Mouse (Mus musculus) C2C12 (cell line): ENCODE measurements around the gene Atp8b2. TPM values are rescaled to one million over a fixed set of nuclear protein-coding genes. Genes with fewer than 3 reads are reported as not detected.

Experiments used
- H3K27me3 ChIP-seq: one replicate; pipeline ENCODE4 v1.6.1; 2011; ENCODE audit not compliant: control insufficient read depth, insufficient read depth, insufficient read length
- H3K36me3 ChIP-seq: one replicate; pipeline ENCODE4 v1.6.1; 2011; ENCODE audit not compliant: control insufficient read depth, insufficient read depth
- H3K4me3 ChIP-seq: one replicate; pipeline ENCODE4 v1.5.1; 2011; ENCODE audit warnings: mild to moderate bottlenecking, control low read depth; ENCODE audit not compliant: poor library complexity, insufficient read depth, severe bottlenecking
- H3K79me2 ChIP-seq: one replicate; pipeline ENCODE4 v1.6.1; 2011; ENCODE audit not compliant: control insufficient read depth, insufficient read depth
- H3K79me3 ChIP-seq: one replicate; pipeline ENCODE4 v1.6.1; 2011; ENCODE audit warnings: low read depth, control low read depth
- H3ac ChIP-seq: one replicate; pipeline ENCODE3; 2011; ENCODE audit warnings: low read depth; ENCODE audit not compliant: control insufficient read depth, insufficient read length
- CEBPB ChIP-seq: IDR thresholded peaks from one replicate; pipeline ENCODE4 v1.6.1; 2011; ENCODE audit warnings: low read depth, mild to moderate bottlenecking, control low read depth, moderate library complexity
- CTCF ChIP-seq: IDR thresholded peaks from one replicate; pipeline ENCODE4 v1.5.1; 2011; ENCODE audit not compliant: control insufficient read depth, insufficient read depth, insufficient read length
- FOSL1 ChIP-seq: IDR thresholded peaks from one replicate; pipeline ENCODE4 v1.8.0; 2011; ENCODE audit warnings: mild to moderate bottlenecking, low read length; ENCODE audit not compliant: poor library complexity, insufficient read depth, severe bottlenecking
- MAX ChIP-seq: IDR thresholded peaks from one replicate; pipeline ENCODE4 v1.6.1; 2011; ENCODE audit warnings: mild to moderate bottlenecking, control low read depth
- MYOD1 ChIP-seq: IDR thresholded peaks from one replicate; pipeline ENCODE4 v1.6.1; 2011; ENCODE audit warnings: low read depth; ENCODE audit not compliant: control insufficient read depth, insufficient read length
- MYOG ChIP-seq: IDR thresholded peaks from one replicate; pipeline ENCODE4 v1.6.1; 2011; ENCODE audit not compliant: control insufficient read depth, insufficient read length; ENCODE audit errors: extremely low read depth
- USF1 ChIP-seq: IDR thresholded peaks from one replicate; pipeline ENCODE4 v1.6.1; 2011; ENCODE audit warnings: low read depth, mild to moderate bottlenecking, control low read depth, moderate library complexity
- polyA plus RNA-seq: library from polyadenylated mRNA; unstranded; fragments of >200 nt; fragmentation: generic; extraction: Trizol; gene quantifications from one replicate; pipeline ENCODE4 v1.2.1, GENCODE M21; 2012; ENCODE audit warnings: missing spikeins

The Atp8b2 gene
- polyA plus RNA-seq, 1 experiment: 26.8 TPM

DNA sequence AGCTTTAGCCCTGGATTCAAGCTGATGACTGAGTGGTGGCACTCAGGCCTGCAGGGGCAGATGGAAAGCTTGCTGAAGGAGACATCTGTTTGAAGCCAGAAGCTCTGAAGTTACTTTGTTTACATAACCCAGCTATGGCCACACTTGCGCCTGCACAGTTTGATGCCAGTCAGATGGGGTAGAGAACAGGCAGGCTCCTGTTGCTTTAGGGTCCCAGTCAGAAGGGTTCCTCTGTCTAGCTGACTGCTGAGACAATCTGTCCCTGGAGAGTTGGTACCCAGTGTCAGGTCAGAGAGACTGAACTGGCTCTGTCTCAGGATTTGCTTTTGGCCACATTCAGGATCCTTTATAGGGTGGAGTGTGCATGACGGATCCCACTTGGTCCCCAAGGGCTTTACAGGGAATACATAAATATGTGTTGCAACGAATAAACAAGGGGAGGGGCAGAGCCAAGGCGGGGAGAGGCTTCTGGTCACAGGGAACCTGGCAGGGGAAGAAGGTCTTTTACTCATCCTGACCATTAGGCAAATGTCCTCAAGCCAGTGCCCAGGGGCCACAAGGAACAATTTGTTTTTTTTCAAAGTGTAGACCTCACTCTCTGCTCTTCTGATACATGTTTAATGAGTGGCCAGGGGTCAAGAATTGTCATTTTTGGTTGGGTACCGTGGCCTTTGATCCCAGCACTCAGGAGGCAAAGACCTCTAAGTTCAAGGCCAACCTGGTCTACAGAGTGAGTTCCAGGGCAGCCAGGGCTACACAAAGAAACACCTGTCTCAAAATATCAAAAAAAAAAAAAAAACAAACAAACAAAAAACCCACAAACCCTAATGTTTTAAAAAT, 53.4 kb downstream of the Atp8b2 start:
- TF ChIP-seq USF1 (no peak), MYOD1 (no peak), CTCF (no peak), CEBPB (no peak), FOSL1 (no peak), MAX (no peak), MYOG (no peak)
- Histone ChIP-seq H3K79me2 (peaks cover 21% of the 10 kb centered on the region), H3K4me3 (no peak overlapping the region), H3ac (no peak overlapping the region), H3K27me3 (no peaks in the 10 kb centered on the region), H3K79me3 (no peaks in the 10 kb centered on the region), H3K36me3 (no peaks in the 10 kb centered on the region)

DNA sequence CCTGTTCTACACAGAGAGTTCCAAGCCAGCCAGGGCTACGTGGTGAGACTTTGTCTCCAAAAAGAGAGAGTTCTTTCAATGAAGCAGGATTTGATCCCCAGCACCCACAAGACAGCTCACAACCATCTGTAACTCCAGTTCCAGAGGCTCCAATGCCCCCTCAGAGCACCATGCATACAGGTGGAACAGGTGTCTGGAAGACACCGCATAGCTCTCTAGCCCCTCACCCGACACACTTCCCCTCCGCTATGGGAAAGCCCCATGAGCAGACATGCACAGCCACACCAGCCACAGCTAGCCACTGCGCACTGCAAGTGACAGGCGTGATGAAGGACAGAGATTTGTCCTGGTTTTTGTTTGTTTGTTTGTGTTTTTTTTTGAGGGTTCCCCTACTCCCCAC, 54.5 kb downstream of the Atp8b2 start:
- Histone ChIP-seq H3K79me2 (peaks cover 21% of the 10 kb centered on the region), H3ac (no peak overlapping the region), H3K36me3 (no peaks in the 10 kb centered on the region), H3K4me3 (no peak overlapping the region), H3K27me3 (no peaks in the 10 kb centered on the region), H3K79me3 (no peaks in the 10 kb centered on the region)
- TF ChIP-seq MYOD1 (no peak), MYOG (no peak), CEBPB (no peak), FOSL1 (no peak), MAX (no peak), CTCF (no peak)

DNA sequence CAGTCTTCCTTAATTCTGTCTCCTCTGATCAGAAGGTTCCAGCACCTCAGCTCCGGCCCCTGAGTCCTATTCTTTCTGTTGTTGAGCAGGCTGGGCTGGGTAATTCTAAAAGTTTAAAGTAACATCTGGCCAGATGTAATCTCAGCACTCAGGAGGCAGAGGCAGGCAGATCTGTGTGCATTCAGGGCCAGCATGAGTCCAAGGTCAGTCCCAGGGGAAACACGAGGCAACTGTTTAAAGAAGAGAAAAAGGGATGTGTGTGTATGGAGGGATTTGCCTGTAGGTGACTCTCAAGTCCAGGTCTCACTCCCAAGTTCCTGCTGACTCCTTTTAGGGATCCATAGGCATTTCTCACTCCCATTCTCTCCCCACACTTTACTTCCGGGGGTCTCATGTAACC, 55.5 kb downstream of the Atp8b2 start:
- TF ChIP-seq MYOG: no peak
- TF ChIP-seq USF1: no peak
- TF ChIP-seq FOSL1: no peak
- no peak for TF ChIP-seq CTCF
- no peak for TF ChIP-seq MYOD1
- no peak for TF ChIP-seq MAX
- TF ChIP-seq CEBPB: no peak
- Histone ChIP-seq H3ac (no peak overlapping the region), H3K36me3 (no peaks in the 10 kb centered on the region), H3K79me3 (no peaks in the 10 kb centered on the region), H3K4me3 (no peak overlapping the region), H3K79me2 (peaks cover 21% of the 10 kb centered on the region), H3K27me3 (no peaks in the 10 kb centered on the region)

- TF ChIP-seq MYOD1 (no peak), FOSL1 (no peak), MYOG (no peak), USF1 (no peak), CEBPB (no peak), CTCF (no peak), MAX (no peak)
- Histone ChIP-seq H3K4me3 (no peak overlapping the region), H3K79me2 (peaks cover 12% of the 10 kb centered on the region), H3K27me3 (no peaks in the 10 kb centered on the region), H3K36me3 (no peaks in the 10 kb centered on the region), H3K79me3 (no peaks in the 10 kb centered on the region), H3ac (no peak overlapping the region)
These were observed 63.8 kb downstream of the Atp8b2 start for GRCm38 (mm10) chr3:89899511-89899908.

DNA sequence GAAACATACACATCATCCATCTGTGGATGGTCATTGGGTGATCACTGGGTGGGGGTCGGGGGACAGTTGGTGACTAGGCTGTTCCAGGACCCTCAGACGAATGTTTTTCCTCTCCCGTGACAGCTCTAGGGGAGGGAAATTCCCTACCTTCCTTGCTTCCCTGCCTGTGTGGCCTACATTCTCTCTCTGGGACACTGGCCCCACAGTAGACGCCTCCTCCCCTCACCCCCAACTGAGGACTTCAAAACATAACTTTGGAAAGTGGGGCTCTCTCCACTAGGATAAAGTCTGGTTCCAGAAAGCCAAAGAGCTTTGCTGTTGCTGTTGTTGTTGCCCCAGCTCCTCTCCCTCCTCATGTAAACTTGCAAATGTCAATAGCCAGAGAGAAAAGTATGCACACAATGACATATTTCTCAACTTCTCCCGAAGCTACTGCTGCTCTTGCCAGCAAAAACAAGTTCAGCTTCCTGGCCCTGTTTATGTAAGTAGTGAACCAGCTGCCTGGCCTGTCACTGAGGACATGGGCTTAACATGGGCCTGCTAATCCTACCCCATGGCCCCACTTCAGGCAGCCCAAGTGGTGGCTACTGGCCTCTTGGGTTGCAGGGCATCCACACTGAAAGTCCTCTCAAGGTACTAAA, 64.3 kb downstream of the Atp8b2 start:
- Histone ChIP-seq H3ac (no peak overlapping the region), H3K79me2 (peaks cover 14% of the 10 kb centered on the region), H3K79me3 (no peaks in the 10 kb centered on the region), H3K36me3 (no peaks in the 10 kb centered on the region), H3K4me3 (no peak overlapping the region), H3K27me3 (no peaks in the 10 kb centered on the region)
- TF ChIP-seq CTCF (no peak), CEBPB (no peak), MYOD1 (no peak), FOSL1 (no peak), MYOG (no peak), MAX (no peak), USF1 (no peak)
